Mouse (Mus musculus) liver, adult 2 months (tissue): ENCODE data around the gene Cdh13. TPM values are rescaled to one million over a fixed set of nuclear protein-coding genes. Genes with fewer than 3 reads are reported as not detected.

Experiments used
- DNase-seq: peaks from one replicate; pipeline ENCODE4 v3.0.0-alpha.2; 2011; ENCODE audit warnings: low read depth, low spot score; ENCODE audit errors: extremely low read depth
- H3K27ac ChIP-seq: fragments of 200-500 bp; replicated peaks from 2 replicates; pipeline ENCODE4 v1.5.1; 2012; ENCODE audit warnings: low read depth, mild to moderate bottlenecking, control low read depth, inconsistent platforms, low read length; ENCODE audit not compliant: insufficient read depth
- H3K27me3 ChIP-seq: fragments of 200-500 bp; 2 replicates; pipeline ENCODE4 v1.6.1; 2012; ENCODE audit warnings: mild to moderate bottlenecking, moderate library complexity, low read length, inconsistent platforms; ENCODE audit not compliant: control insufficient read depth, insufficient read depth
- H3K36me3 ChIP-seq: fragments of 200-500 bp; 2 replicates; pipeline ENCODE4 v1.6.1; 2012; ENCODE audit warnings: low read length, inconsistent platforms; ENCODE audit not compliant: control insufficient read depth, insufficient read depth
- H3K4me1 ChIP-seq: fragments of 200-500 bp; 2 replicates; pipeline ENCODE4 v1.6.1; 2011; ENCODE audit warnings: low read length; ENCODE audit not compliant: control insufficient read depth, insufficient read depth
- H3K4me3 ChIP-seq: fragments of 200-500 bp; 2 replicates; pipeline ENCODE4 v1.5.1; 2011; ENCODE audit warnings: low read depth, mild to moderate bottlenecking, control low read depth, low read length, moderate library complexity; ENCODE audit not compliant: insufficient read depth
- H3K79me2 ChIP-seq: fragments of 200-500 bp; 2 replicates; pipeline ENCODE4 v1.6.1; 2012; ENCODE audit warnings: inconsistent platforms, mild to moderate bottlenecking, low read length, moderate library complexity; ENCODE audit not compliant: control insufficient read depth, insufficient read depth
- H3K9ac ChIP-seq: fragments of 200-500 bp; 2 replicates; pipeline ENCODE4 v1.6.1; 2012; ENCODE audit warnings: low read depth, mild to moderate bottlenecking, control low read depth, inconsistent platforms, low read length
- CTCF ChIP-seq: fragments of 200-500 bp; IDR thresholded peaks from 2 replicates; pipeline ENCODE4 v1.5.1; 2011; ENCODE audit warnings: low read depth, low read length, control low read depth
- POLR2A ChIP-seq: fragments of 200-500 bp; IDR thresholded peaks from 2 replicates; pipeline ENCODE4 v1.6.1; 2011; ENCODE audit warnings: low read length, control low read depth; ENCODE audit not compliant: insufficient read depth; ENCODE audit errors: extremely low read depth
- WGBS: fragments of 180-500 bp; shearing (Covaris S2); methylation state at CpG from one replicate; pipeline ENCODE4 v1.1.7; 2018; 5-methylcytosine and 5-hydroxymethylcytosine counted together
- polyA plus RNA-seq: library from polyadenylated mRNA; depleted of rRNA; stranded (reverse); fragments of >200 nt; gene quantifications from 2 replicates; pipeline ENCODE4 v1.2.3, GENCODE M21; 2012
- total RNA-seq: library from RNA; depleted of rRNA; stranded (reverse); fragments of >200 nt; gene quantifications from 2 replicates; pipeline ENCODE4 v1.2.3, GENCODE M21; 2014

The Cdh13 gene
- total and polyA plus RNA-seq, 2 experiments, result 1.5 to 2.1 TPM

- H3K4me1 ChIP-seq, result no peaks in the 10 kb centered on the region
- H3K27ac ChIP-seq, result no peak overlapping the region
- 84% methylated on average over 2 of the region's 2 CpGs for WGBS
- H3K27me3 ChIP-seq, result no peaks in the 10 kb centered on the region
- no peak for DNase-seq
- H3K79me2 ChIP-seq, result no peaks in the 10 kb centered on the region
- no peak overlapping the region for H3K4me3 ChIP-seq
- no peaks in the 10 kb centered on the region for H3K36me3 ChIP-seq
- H3K9ac ChIP-seq, result no peak overlapping the region
- TF ChIP-seq CTCF (no peak), POLR2A (no peak)
Observed at GRCm38 (mm10) chr8:118838801-118839200, 555.3 kb downstream of the Cdh13 start.

GRCm38 (mm10) chr8:118845690-118846089 lies 562.2 kb downstream of the Cdh13 start:
- H3K4me3 ChIP-seq, result no peak overlapping the region
- no peaks in the 10 kb centered on the region for H3K27me3 ChIP-seq
- no peak for TF ChIP-seq CTCF
- no peak for TF ChIP-seq POLR2A
- H3K36me3 ChIP-seq, result no peaks in the 10 kb centered on the region
- no peak overlapping the region for H3K9ac ChIP-seq
- no peak overlapping the region for H3K27ac ChIP-seq
- DNase-seq, result no peak
- no peaks in the 10 kb centered on the region for H3K79me2 ChIP-seq
- no peaks in the 10 kb centered on the region for H3K4me1 ChIP-seq

GRCm38 (mm10) chr8:118848021-118848420 lies 564.5 kb downstream of the Cdh13 start:
- WGBS, result 69% methylated on average over 5 of the region's 5 CpGs
- Histone ChIP-seq H3K36me3 (no peaks in the 10 kb centered on the region), H3K4me3 (no peak overlapping the region), H3K4me1 (no peaks in the 10 kb centered on the region), H3K27me3 (no peaks in the 10 kb centered on the region), H3K9ac (no peak overlapping the region), H3K27ac (no peak overlapping the region), H3K79me2 (no peaks in the 10 kb centered on the region)
- no peak for TF ChIP-seq POLR2A
- no peak for TF ChIP-seq CTCF
- no peak for DNase-seq

- TF ChIP-seq POLR2A (no peak), CTCF (no peak)
- 77% methylated on average over 3 of the region's 3 CpGs for WGBS
- DNase-seq, result no peak
- Histone ChIP-seq H3K27ac (no peak overlapping the region), H3K4me3 (no peak overlapping the region), H3K9ac (no peak overlapping the region), H3K36me3 (no peaks in the 10 kb centered on the region), H3K4me1 (no peaks in the 10 kb centered on the region), H3K79me2 (no peaks in the 10 kb centered on the region), H3K27me3 (no peaks in the 10 kb centered on the region)
Observed at GRCm38 (mm10) chr8:118849515-118849914, 566.0 kb downstream of the Cdh13 start.

- Histone ChIP-seq H3K79me2 (no peaks in the 10 kb centered on the region), H3K27me3 (no peaks in the 10 kb centered on the region), H3K4me1 (no peaks in the 10 kb centered on the region), H3K36me3 (no peaks in the 10 kb centered on the region), H3K4me3 (no peak overlapping the region), H3K9ac (no peak overlapping the region), H3K27ac (no peak overlapping the region)
- TF ChIP-seq CTCF (peak; percentile 90), POLR2A (no peak)
- peak; percentile 17 for DNase-seq
- 26% methylated on average over 6 of the region's 6 CpGs for WGBS
Observed at GRCm38 (mm10) chr8:118850381-118850780, 566.8 kb downstream of the Cdh13 start.

- Histone ChIP-seq H3K4me1 (no peaks in the 10 kb centered on the region), H3K9ac (no peak overlapping the region), H3K27me3 (no peaks in the 10 kb centered on the region), H3K36me3 (no peaks in the 10 kb centered on the region), H3K79me2 (no peaks in the 10 kb centered on the region), H3K27ac (no peak overlapping the region), H3K4me3 (no peak overlapping the region)
- no peak for TF ChIP-seq POLR2A
- no peak for TF ChIP-seq CTCF
- WGBS, result 88% methylated on average over 10 of the region's 10 CpGs
- no peak for DNase-seq
Observed at GRCm38 (mm10) chr8:118851361-118851760, 567.8 kb downstream of the Cdh13 start.
